Mouse (Mus musculus) G1E (cell line): ENCODE results near the gene Vdr.

Experiments used
- CTCF ChIP-seq: IDR thresholded peaks from 2 replicates; pipeline ENCODE4 v1.5.1; 2012; ENCODE audit warnings: low read depth, low read length, inconsistent platforms, mixed read lengths
- GATA1 ChIP-seq: IDR thresholded peaks from 2 replicates; pipeline ENCODE4 v1.6.1; 2012; ENCODE audit warnings: borderline replicate concordance, low read length, inconsistent platforms, mixed read lengths
- POLR2AphosphoS5 ChIP-seq: IDR thresholded peaks from 2 replicates; pipeline ENCODE4 v1.6.1; 2012; ENCODE audit warnings: low read depth, low read length, inconsistent platforms; ENCODE audit not compliant: insufficient replicate concordance
- TAL1 ChIP-seq: conservative IDR thresholded peaks from 2 replicates; pipeline ENCODE4 v1.6.1; 2012; ENCODE audit warnings: low read depth, low read length, inconsistent platforms, mixed read lengths

- TF ChIP-seq CTCF, result no peak
- TF ChIP-seq POLR2AphosphoS5, result no peak
- TF ChIP-seq TAL1, result no peak
- TF ChIP-seq GATA1, result no peak
Observed at GRCm38 (mm10) chr15:97954671-97955070, 44.2 kb upstream of the Vdr start.
